Mouse (Mus musculus): ENCODE data around the gene Erg.

The Erg gene

GRCm38 (mm10) chr16:95385299-95385973 is 201.0 kb downstream of the Erg start:
- DNase-seq = no peak

- no peak for DNase-seq
These were observed 201.7 kb downstream of the Erg start for GRCm38 (mm10) chr16:95384590-95385148.

- no peak for DNase-seq
These were observed 204.1 kb downstream of the Erg start for GRCm38 (mm10) chr16:95382251-95382650.

- no peak for DNase-seq
These were observed 209.6 kb downstream of the Erg start for GRCm38 (mm10) chr16:95376834-95377233.

- DNase-seq = no peak
These were observed 210.0 kb downstream of the Erg start for GRCm38 (mm10) chr16:95376364-95376763.

GRCm38 (mm10) chr16:95374646-95375045 is 211.7 kb downstream of the Erg start:
- DNase-seq = no peak

GRCm38 (mm10) chr16:95372960-95373359 is 213.4 kb downstream of the Erg start:
- DNase-seq = no peak

GRCm38 (mm10) chr16:95371713-95372112 is 214.7 kb downstream of the Erg start:
- DNase-seq = no peak

- no peak for DNase-seq
These were observed 219.2 kb downstream of the Erg start for GRCm38 (mm10) chr16:95366989-95367765.

- DNase-seq = no peak
These were observed 221.2 kb downstream of the Erg start for GRCm38 (mm10) chr16:95365214-95365613.

GRCm38 (mm10) chr16:95363632-95364465 is 222.5 kb downstream of the Erg start:
- no peak for DNase-seq

GRCm38 (mm10) chr16:95361950-95362349 is 224.4 kb downstream of the Erg start:
- DNase-seq = no peak

- no peak for DNase-seq
These were observed 225.4 kb downstream of the Erg start for GRCm38 (mm10) chr16:95360940-95361489.

- no peak for DNase-seq
These were observed 226.1 kb downstream of the Erg start for GRCm38 (mm10) chr16:95360214-95360850.

GRCm38 (mm10) chr16:95356962-95357955 is 229.1 kb downstream of the Erg start:
- DNase-seq = no peak

GRCm38 (mm10) chr16:95353838-95354237 is 232.6 kb downstream of the Erg start:
- DNase-seq = no peak

GRCm38 (mm10) chr16:95352266-95352665 is 234.1 kb downstream of the Erg start:
- DNase-seq = peak; percentile 41

GRCm38 (mm10) chr16:95350499-95350898 is 235.9 kb downstream of the Erg start:
- DNase-seq = peak; percentile 51

GRCm38 (mm10) chr16:95349745-95350144 is 236.6 kb downstream of the Erg start:
- no peak for DNase-seq

- DNase-seq = no peak
These were observed 237.0 kb downstream of the Erg start for GRCm38 (mm10) chr16:95349344-95349743.

GRCm38 (mm10) chr16:95348555-95348954 is 237.8 kb downstream of the Erg start:
- DNase-seq = no peak

Measured in kidney, postnatal 14 days (tissue).